Mouse (Mus musculus) cerebellum, adult 2 months (tissue): Measurements from ENCODE around the gene Arl15.

Source experiments
- CTCF ChIP-seq: fragments of 200-500 bp; IDR thresholded peaks from 2 replicates; pipeline ENCODE4 v1.5.1; 2011; ENCODE audit warnings: low read depth, mild to moderate bottlenecking, control low read depth, low read length, moderate library complexity, borderline replicate concordance; ENCODE audit not compliant: insufficient read depth
- POLR2A ChIP-seq: fragments of 200-500 bp; IDR thresholded peaks from 2 replicates; pipeline ENCODE4 v1.6.1; 2011; ENCODE audit warnings: low read length, control low read depth, borderline replicate concordance; ENCODE audit not compliant: insufficient read depth

- TF ChIP-seq POLR2A, result no peak
- TF ChIP-seq CTCF, result no peak
Measured at GRCm38 (mm10) chr13:113897951-113898350, 103.6 kb downstream of the Arl15 start.
